Mouse (Mus musculus) liver, adult 2 months (tissue): ENCODE measurements around the gene Nepro.

Source experiments
- CTCF ChIP-seq: fragments of 200-500 bp; IDR thresholded peaks from 2 replicates; pipeline ENCODE4 v1.5.1; 2011; ENCODE audit warnings: low read depth, low read length, control low read depth
- POLR2A ChIP-seq: fragments of 200-500 bp; IDR thresholded peaks from 2 replicates; pipeline ENCODE4 v1.6.1; 2011; ENCODE audit warnings: low read length, control low read depth; ENCODE audit not compliant: insufficient read depth; ENCODE audit errors: extremely low read depth

DNA sequence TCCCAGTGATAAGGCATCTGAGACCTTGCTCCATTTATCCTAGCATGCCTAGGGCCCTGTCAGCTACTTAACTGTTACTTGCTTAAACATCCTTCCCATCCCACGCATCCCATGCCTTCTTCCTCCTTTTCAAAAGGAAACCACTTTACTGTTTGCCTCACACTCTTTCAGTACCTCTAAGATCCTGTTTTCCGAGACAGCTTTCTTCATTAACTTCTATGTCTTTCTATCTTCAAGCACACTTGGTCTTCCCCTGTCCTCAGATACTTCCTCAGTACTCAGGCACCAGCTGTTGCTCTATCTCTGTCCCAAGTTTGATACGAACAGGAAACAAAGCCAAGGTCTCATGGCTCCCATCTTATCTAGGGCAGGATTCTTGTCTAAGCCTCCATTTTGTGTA lies 49.6 kb downstream of the Nepro start:
- TF ChIP-seq CTCF (no peak), POLR2A (no peak)
